Comparison of ENCODE assay signal across 11 mouse cellular contexts in the genomic region with DNA sequence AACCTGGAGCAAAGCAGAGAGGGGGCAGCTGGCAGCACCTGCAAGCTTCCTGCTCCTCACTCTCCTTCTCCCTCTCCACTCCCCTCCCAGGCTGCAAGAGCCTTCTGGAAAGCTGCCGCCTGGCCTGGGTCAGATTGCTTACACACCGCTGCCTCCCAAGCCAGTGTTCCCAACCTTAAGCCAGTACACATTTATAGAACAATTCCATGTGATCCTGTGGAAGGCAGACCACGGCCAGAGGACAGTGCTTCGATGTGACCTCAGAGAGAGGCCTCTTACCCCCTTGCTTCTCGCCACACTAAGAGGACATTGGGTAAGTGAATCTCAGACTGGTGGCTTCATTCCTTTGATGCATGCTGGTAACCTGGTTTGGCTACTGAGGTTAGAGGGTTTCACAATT. TPM values are rescaled to one million over a fixed set of nuclear protein-coding genes. Genes with fewer than 3 reads are reported as not detected.
DNase-seq lines count a peak whose midpoint lies in the region; ATAC-seq lines count a peak whose summit lies in the region.
"Had no signal": no experiment of that assay in that cellular context is flagged by ENCODE, and none has a peak within 500 bp of the region (broad histone marks: within the 10 kb centered on the region; RNA-seq: fewer than 3 reads in every experiment).

No protein-coding gene starts in this region.

- peak; percentile 33 for DNase-seq in kidney, postnatal 10 days
- peak; percentile 76 to 84 for DNase-seq in cerebellum, adult 18-20 months
- DNase-seq in gastrocnemius, adult 8-10 months (ENCODE audit: low spot score in 2 of 2): peak; percentile 77 to 85
- peak; percentile 21 to 38 for DNase-seq in kidney, postnatal 36 days
- no peak for DNase-seq in thymus, postnatal 25 days
- no peak for DNase-seq in left cerebral cortex, adult 11 months (ENCODE audit: low spot score)
- no peak for DNase-seq in layer of hippocampus, adult 9-11 months
- DNase-seq: adrenal gland, postnatal 36 days; lung, embryonic 14.5 days; thymus, adult 18-20 months had no signal

- no peak overlapping the region for H3K4me2 ChIP-seq in kidney, embryonic 14.5 days (replicated peaks; ENCODE audit: low read depth, low read length)
- H3K4me2 ChIP-seq: lung, embryonic 14.5 days had no signal

- 51% methylated on average over 5 of the region's 5 CpGs for WGBS in kidney, embryonic 14.5 days

- H3K27me3 ChIP-seq in kidney, embryonic 14.5 days (ENCODE audit: control insufficient read depth, insufficient read depth, low read length): no peaks in the 10 kb centered on the region

- ATAC-seq in kidney, embryonic 14.5 days (ENCODE audit: low FRiP score, low TSS enrichment): no peak

- no peak overlapping the region for H3K9ac ChIP-seq in kidney, embryonic 14.5 days (ENCODE audit: low read depth, low read length)
- H3K9ac ChIP-seq: lung, embryonic 14.5 days had no signal

- H3K9me3 ChIP-seq in kidney, embryonic 14.5 days (ENCODE audit: control insufficient read depth, low read length): no peaks in the 10 kb centered on the region; the same call in 1 of the 2 replicates

- no peak overlapping the region for H3K4me3 ChIP-seq in kidney, embryonic 14.5 days (ENCODE audit: low read length)

- no peaks in the 10 kb centered on the region for H3K36me3 ChIP-seq in kidney, embryonic 14.5 days (ENCODE audit: control insufficient read depth, insufficient read depth, low read length)

- no peaks in the 10 kb centered on the region for H3K4me1 ChIP-seq in kidney, embryonic 14.5 days (ENCODE audit: control insufficient read depth, insufficient read depth, low read length)

- no peak overlapping the region for H3K27ac ChIP-seq in kidney, embryonic 14.5 days (ENCODE audit: low read depth, low read length)

RNA-seq across cellular contexts. Expression of gene Nsmce4a, which starts 20.1 kb away (rescaled TPM):
- 228 and 242 TPM in 2 replicates for polyA plus RNA-seq in kidney, embryonic 14.5 days (2014; fragmentation: Nextera tagmentation; extraction: Ambion mirVana)
- total RNA-seq in gastrocnemius, adult 8-10 months (2022): 10 to 100 TPM; 29.8 to 34.9 (median 31.1) TPM

RNA-seq across cellular contexts. Expression of gene Tacc2, which starts 24.5 kb away (rescaled TPM):
- polyA plus RNA-seq in kidney, embryonic 14.5 days (2014; fragmentation: Nextera tagmentation; extraction: Ambion mirVana): 24.4 and 41.5 TPM in 2 replicates
- 100 to 1,000 TPM; 458 to 672 (median 534) TPM for total RNA-seq in gastrocnemius, adult 8-10 months (2022)

RNA-seq across cellular contexts. Expression of gene Ate1, which starts 32.6 kb away (rescaled TPM):
- 74.1 and 75.4 TPM in 2 replicates for polyA plus RNA-seq in kidney, embryonic 14.5 days (2014; fragmentation: Nextera tagmentation; extraction: Ambion mirVana)
- 10 to 100 TPM; 42.2 to 46.4 (median 44.6) TPM for total RNA-seq in gastrocnemius, adult 8-10 months (2022)

Comparison
In these comparisons a context has a peak if more than half of its experiments do, and no peak if none do; other contexts are left out.
1. DNase-seq: peak in kidney, postnatal 10 days (single experiment), cerebellum, adult 18-20 months (2 of 2), gastrocnemius, adult 8-10 months (2 of 2) and kidney, postnatal 36 days (2 of 2); none in thymus, postnatal 25 days (single experiment), left cerebral cortex, adult 11 months (single experiment) and layer of hippocampus, adult 9-11 months (single experiment).